Mouse (Mus musculus) midbrain, embryonic 11.5 days (tissue): ENCODE data around the gene Zzz3. TPM values are rescaled to one million over a fixed set of nuclear protein-coding genes. Genes with fewer than 3 reads are reported as not detected.

Source experiments
- ATAC-seq: fragments of 200-750 bp; cut with Nextera tagmentation; 2 replicates; pipeline ENCODE4 v1.8.0; 2017; ENCODE audit warnings: moderate TSS enrichment, moderate library complexity; ENCODE audit not compliant: low FRiP score
- DNase-seq: peaks from one replicate; pipeline ENCODE4 v3.0.0; 2015; ENCODE audit warnings: low spot score; ENCODE audit errors: missing footprints
- H3K27ac ChIP-seq: fragments of 300-500 bp; sonication (generic); 2 replicates; pipeline ENCODE4 v1.5.1; 2014; ENCODE audit warnings: low read depth, low read length
- H3K27me3 ChIP-seq: fragments of 300-500 bp; sonication (generic); 2 replicates; pipeline ENCODE4 v1.6.1; 2014; ENCODE audit warnings: mild to moderate bottlenecking, low read length, moderate library complexity, mixed read lengths; ENCODE audit not compliant: control insufficient read depth, insufficient read depth
- H3K36me3 ChIP-seq: fragments of 300-500 bp; sonication (generic); 2 replicates; pipeline ENCODE4 v1.6.1; 2014; ENCODE audit warnings: mild to moderate bottlenecking, low read length, moderate library complexity, mixed read lengths; ENCODE audit not compliant: control insufficient read depth, insufficient read depth
- H3K4me1 ChIP-seq: fragments of 300-500 bp; sonication (generic); 2 replicates; pipeline ENCODE4 v1.6.1; 2014; ENCODE audit warnings: low read length; ENCODE audit not compliant: control insufficient read depth, insufficient read depth
- H3K4me2 ChIP-seq: fragments of 300-500 bp; sonication (generic); 2 replicates; pipeline ENCODE4 v1.6.1; 2014; ENCODE audit warnings: mild to moderate bottlenecking, moderate library complexity
- H3K4me3 ChIP-seq: fragments of 300-500 bp; sonication (generic); 2 replicates; pipeline ENCODE4 v1.5.1; 2014; ENCODE audit warnings: low read depth, low read length
- H3K9ac ChIP-seq: fragments of 300-500 bp; sonication (generic); 2 replicates; pipeline ENCODE4 v1.6.1; 2014; ENCODE audit warnings: low read length
- H3K9me3 ChIP-seq: fragments of 300-500 bp; sonication (generic); 2 replicates; pipeline ENCODE4 v1.6.1; 2016; ENCODE audit warnings: low read length; ENCODE audit not compliant: control insufficient read depth
- WGBS: fragments of 180-500 bp; shearing (Covaris S2); extraction: QIAGEN DNeasy Blood & Tissue Kit; methylation state at CpG from one replicate; pipeline ENCODE4 v1.1.7; 2014; 5-methylcytosine and 5-hydroxymethylcytosine counted together
- polyA plus RNA-seq: library from polyadenylated mRNA; unstranded; fragments of >200 nt; fragmentation: Nextera tagmentation; extraction: Ambion mirVana; gene quantifications from 2 replicates; pipeline ENCODE4 v1.2.1, GENCODE M21; 2014

Zzz3 gene
- polyA plus RNA-seq, 1 experiment from 2014 or later, result 63.1 TPM

DNA sequence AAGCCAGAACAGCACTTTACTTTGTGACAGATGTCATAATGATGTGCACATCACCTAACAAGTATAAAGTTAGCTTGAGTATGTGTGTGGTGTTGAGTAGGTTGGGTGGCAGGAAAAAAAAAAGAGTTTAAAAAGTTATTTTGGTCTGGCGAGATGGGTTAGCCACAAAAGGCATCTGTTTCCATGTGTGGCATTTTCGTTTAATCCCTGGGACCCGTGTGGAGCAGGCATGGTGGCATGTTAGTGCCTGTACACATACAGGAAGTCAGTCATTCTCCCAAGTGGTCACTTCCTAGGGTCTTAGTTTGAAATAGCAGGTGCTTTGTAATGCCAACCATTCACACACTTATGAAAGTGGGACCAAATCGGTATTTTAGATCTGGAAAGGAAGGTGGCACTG, 17.1 kb downstream of the Zzz3 start:
- Histone ChIP-seq H3K4me2 (no peak overlapping the region), H3K9me3 (no peaks in the 10 kb centered on the region), H3K36me3 (no peaks in the 10 kb centered on the region), H3K9ac (no peak overlapping the region), H3K27ac (no peak overlapping the region), H3K4me1 (no peaks in the 10 kb centered on the region), H3K27me3 (no peaks in the 10 kb centered on the region), H3K4me3 (no peak overlapping the region)
- no peak for ATAC-seq
- DNase-seq, result no peak
- WGBS, result 85% methylated on average over 4 of the region's 4 CpGs

- 95% methylated on average over 8 of the region's 8 CpGs for WGBS
These were observed 33.7 kb downstream of the Zzz3 start for GRCm38 (mm10) chr3:152428925-152429324.

DNA sequence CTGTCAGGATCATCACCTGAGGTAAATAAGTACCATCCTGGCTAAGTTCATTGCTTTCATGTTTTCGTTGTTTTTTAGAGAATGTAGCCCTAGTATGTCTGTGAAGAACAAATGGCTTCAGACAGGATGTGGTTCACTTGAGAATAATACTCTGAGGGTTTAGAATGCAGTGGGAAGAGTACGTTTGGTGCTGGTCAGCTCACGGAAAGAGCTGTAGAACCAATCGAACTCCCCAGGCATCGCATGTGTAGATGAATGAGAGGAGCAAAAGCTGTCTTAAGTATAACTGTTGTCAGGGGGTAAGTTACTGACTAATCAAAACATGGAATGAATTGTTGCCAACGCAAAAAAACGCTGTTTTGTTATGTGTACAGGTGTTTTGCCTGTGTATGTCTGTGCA, 37.4 kb downstream of the Zzz3 start:
- Histone ChIP-seq H3K27me3 (no peaks in the 10 kb centered on the region), H3K27ac (no peak overlapping the region), H3K4me3 (no peak overlapping the region), H3K36me3 (no peaks in the 10 kb centered on the region), H3K4me1 (no peaks in the 10 kb centered on the region), H3K9ac (no peak overlapping the region), H3K4me2 (no peak overlapping the region), H3K9me3 (no peaks in the 10 kb centered on the region)
- no peak for DNase-seq
- ATAC-seq, result no peak
- 93% methylated on average over 7 of the region's 7 CpGs for WGBS

More at GRCm38 (mm10) chr3:152428925-152429324, 33.7 kb downstream of the Zzz3 start:
- H3K4me1 ChIP-seq, result no peaks in the 10 kb centered on the region
- H3K9me3 ChIP-seq, result no peaks in the 10 kb centered on the region
- H3K4me3 ChIP-seq, result no peak overlapping the region
- no peak overlapping the region for H3K9ac ChIP-seq
- H3K36me3 ChIP-seq, result peaks cover 2% of the 10 kb centered on the region; the same call in 1 of the 2 replicates
- DNase-seq (no peak), ATAC-seq (no peak)
- H3K27ac ChIP-seq, result no peak overlapping the region
- H3K27me3 ChIP-seq, result no peaks in the 10 kb centered on the region
- H3K4me2 ChIP-seq, result no peak overlapping the region

- ATAC-seq (no peak), DNase-seq (no peak)
- Histone ChIP-seq H3K9me3 (no peaks in the 10 kb centered on the region), H3K36me3 (peaks cover 3% of the 10 kb centered on the region; the same call in 1 of the 2 replicates), H3K9ac (no peak overlapping the region), H3K27me3 (no peaks in the 10 kb centered on the region), H3K27ac (no peak overlapping the region), H3K4me2 (no peak overlapping the region), H3K4me1 (no peaks in the 10 kb centered on the region), H3K4me3 (no peak overlapping the region)
These were observed 40.3 kb downstream of the Zzz3 start for GRCm38 (mm10) chr3:152435590-152435989.

DNA sequence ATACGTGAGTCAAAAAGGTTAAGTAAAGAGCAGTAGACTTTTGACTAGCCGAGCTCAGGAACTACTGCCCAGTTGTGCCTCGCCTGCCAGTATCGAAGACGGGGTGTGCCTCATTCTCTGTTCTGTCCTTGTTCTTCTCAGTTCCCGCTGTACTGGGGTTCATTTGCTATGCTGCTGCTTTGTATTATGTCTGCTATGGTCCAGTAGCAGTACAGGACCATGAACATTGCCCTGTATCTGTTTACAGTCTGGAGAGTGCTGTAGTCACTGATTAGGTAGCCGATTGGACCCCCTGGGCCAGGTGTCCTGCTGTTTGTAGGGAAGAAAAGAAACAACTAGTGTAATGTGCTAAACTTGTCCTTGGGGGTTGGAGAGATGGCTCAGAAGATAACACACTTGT, 42.8 kb downstream of the Zzz3 start:
- DNase-seq, result no peak
- H3K4me2 ChIP-seq, result no peak overlapping the region
- H3K9me3 ChIP-seq, result no peaks in the 10 kb centered on the region
- no peaks in the 10 kb centered on the region for H3K27me3 ChIP-seq
- no peak overlapping the region for H3K27ac ChIP-seq
- H3K9ac ChIP-seq, result no peak overlapping the region
- no peak for ATAC-seq
- WGBS, result 97% methylated on average over 7 of the region's 7 CpGs
- no peak overlapping the region for H3K4me3 ChIP-seq
- no peaks in the 10 kb centered on the region for H3K4me1 ChIP-seq
- H3K36me3 ChIP-seq, result peaks cover 3% of the 10 kb centered on the region; the same call in 1 of the 2 replicates

DNA sequence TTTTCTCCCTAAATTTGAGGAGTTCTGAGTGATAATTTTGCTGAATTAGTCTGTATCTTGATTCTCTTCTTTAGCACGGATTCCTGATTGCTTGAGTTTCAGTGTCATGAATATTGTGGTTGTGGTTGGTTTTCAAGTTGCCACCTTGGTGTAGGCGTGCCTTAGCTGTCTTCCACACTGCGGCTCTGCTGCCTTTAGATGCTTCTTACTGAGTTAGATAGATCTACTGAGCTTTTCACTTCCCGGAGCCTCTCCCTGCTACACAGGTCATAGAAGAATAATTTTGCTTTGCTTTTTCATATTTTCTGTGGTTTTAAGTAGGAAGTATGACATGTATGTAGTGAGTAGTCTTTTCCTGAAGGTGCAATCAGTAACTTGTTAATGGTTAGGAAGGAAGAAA, 47.5 kb downstream of the Zzz3 start:
- ATAC-seq (no peak), DNase-seq (no peak)
- WGBS, result 91% methylated on average over 4 of the region's 4 CpGs
- no peaks in the 10 kb centered on the region for H3K27me3 ChIP-seq
- no peak overlapping the region for H3K27ac ChIP-seq
- no peak overlapping the region for H3K9ac ChIP-seq
- H3K4me2 ChIP-seq, result no peak overlapping the region
- no peak overlapping the region for H3K4me3 ChIP-seq
- no peaks in the 10 kb centered on the region for H3K4me1 ChIP-seq
- peaks cover 5% of the 10 kb centered on the region; the same call in 1 of the 2 replicates for H3K36me3 ChIP-seq
- H3K9me3 ChIP-seq, result no peaks in the 10 kb centered on the region

DNA sequence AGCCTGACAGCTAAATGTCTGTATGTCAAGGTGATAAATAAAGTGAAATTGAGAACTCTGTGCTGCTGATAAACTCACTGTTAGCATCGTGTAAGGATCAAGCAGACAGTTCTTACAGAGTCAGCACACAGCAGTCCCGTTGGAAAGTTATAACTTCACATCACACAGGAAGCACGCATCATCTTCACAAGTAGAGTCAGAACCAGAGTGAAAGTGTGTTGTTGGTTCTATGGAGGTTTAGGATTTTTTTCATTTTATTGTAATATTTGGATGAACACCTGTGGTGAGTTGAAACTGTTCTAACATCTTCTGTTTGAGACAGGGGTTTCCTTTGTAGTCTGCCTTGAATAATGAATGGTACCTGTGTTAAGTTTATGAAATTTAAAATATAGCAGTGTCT, 48.8 kb downstream of the Zzz3 start:
- Histone ChIP-seq H3K27me3 (no peaks in the 10 kb centered on the region), H3K4me1 (no peaks in the 10 kb centered on the region), H3K9me3 (no peaks in the 10 kb centered on the region), H3K4me2 (no peak overlapping the region), H3K4me3 (no peak overlapping the region), H3K27ac (no peak overlapping the region), H3K9ac (no peak overlapping the region), H3K36me3 (0 out of 2 replicates have a peak, but pooled peaks cover 2% of the 10 kb centered on the region)
- WGBS, result 89% methylated on average over 3 of the region's 3 CpGs
- ATAC-seq, result no peak
- no peak for DNase-seq

DNA sequence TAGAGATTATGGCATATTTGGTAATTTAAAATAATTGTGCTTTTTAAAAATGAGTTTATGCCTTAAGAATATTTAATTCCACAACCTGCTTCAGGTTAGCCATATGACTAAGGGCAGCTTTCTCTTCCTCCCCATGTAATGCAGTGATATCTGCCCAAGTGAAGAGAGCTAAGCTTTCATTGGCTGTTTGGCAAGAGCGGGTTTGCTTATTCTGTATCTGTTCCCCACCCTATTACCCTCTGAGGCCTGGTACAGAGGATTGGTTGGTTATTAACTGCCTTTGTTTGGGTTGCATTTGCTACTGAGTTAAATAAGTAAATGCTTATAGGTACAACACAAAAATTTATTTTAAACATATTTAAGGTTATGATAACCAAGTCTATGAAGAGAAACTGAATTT, 51.7 kb downstream of the Zzz3 start:
- 94% methylated on average over 1 of the region's 1 CpGs for WGBS
- Histone ChIP-seq H3K27ac (no peak overlapping the region), H3K9ac (no peak overlapping the region), H3K4me2 (no peak overlapping the region), H3K36me3 (peaks cover 7% of the 10 kb centered on the region; the same call in 1 of the 2 replicates), H3K9me3 (no peaks in the 10 kb centered on the region), H3K4me1 (no peaks in the 10 kb centered on the region), H3K27me3 (no peaks in the 10 kb centered on the region), H3K4me3 (no peak overlapping the region)
- ATAC-seq, result no peak
- no peak for DNase-seq

- H3K9me3 ChIP-seq, result no peaks in the 10 kb centered on the region
- no peak overlapping the region for H3K4me2 ChIP-seq
- H3K27me3 ChIP-seq, result no peaks in the 10 kb centered on the region
- no peaks in the 10 kb centered on the region for H3K4me1 ChIP-seq
- WGBS, result 93% methylated on average over 3 of the region's 4 CpGs
- H3K4me3 ChIP-seq, result no peak overlapping the region
- no peak for ATAC-seq
- no peak overlapping the region for H3K27ac ChIP-seq
- H3K9ac ChIP-seq, result no peak overlapping the region
- H3K36me3 ChIP-seq, result peaks cover 16% of the 10 kb centered on the region
- DNase-seq, result no peak
These were observed 57.9 kb downstream of the Zzz3 start for GRCm38 (mm10) chr3:152453163-152453562.
